10 mouse cellular contexts compared by ENCODE assay signal in the genomic region with DNA sequence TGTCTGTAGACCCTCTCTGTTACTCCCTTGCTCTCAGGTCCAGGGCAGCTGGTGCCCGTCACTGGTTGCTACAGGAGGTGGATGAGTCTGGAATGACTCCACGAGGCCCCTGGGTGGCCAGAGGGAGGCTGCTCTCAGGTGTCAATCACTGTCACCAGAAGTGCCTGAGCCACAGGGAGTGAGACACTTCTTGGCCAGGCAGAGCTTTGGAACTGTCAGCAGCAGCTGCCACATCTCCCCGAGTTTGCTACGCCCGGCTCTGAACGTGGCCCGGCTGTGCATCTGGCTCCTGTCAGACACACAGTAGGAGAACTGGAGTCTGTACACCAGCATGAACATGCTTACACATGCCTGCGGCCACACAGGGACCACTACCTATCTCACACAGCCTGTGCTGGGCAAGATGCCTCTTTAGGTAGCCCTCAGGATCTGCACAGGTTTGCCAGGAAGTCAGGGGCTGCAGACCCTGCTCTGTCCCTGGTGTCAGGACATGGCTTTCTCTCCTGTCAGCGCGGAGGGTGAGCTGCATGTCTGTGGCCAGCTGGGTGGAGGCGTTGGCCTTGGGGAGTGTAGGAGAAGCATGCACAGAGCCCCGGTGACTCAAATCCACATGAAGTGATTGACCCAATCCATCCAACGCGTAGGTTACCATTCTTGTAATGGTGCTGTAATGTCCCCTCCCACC. TPM values are rescaled to one million over a fixed set of nuclear protein-coding genes. Genes with fewer than 3 reads are reported as not detected.
DNase-seq lines count a peak whose midpoint lies in the region; ATAC-seq lines count a peak whose summit lies in the region.
"Had no signal": no experiment of that assay in that cellular context is flagged by ENCODE, and none has a peak within 500 bp of the region (broad histone marks: within the 10 kb centered on the region; RNA-seq: fewer than 3 reads in every experiment).

No protein-coding gene starts in this region.

- 67% methylated on average over 14 of the region's 14 CpGs for WGBS in embryonic facial prominence, embryonic 13.5 days
- WGBS in heart, embryonic 15.5 days, result 36% methylated on average over 14 of the region's 14 CpGs

- no peaks in the 10 kb centered on the region for H3K9me3 ChIP-seq in embryonic facial prominence, embryonic 13.5 days
- H3K9me3 ChIP-seq in heart, embryonic 15.5 days (replicated peaks), result no peaks in the 10 kb centered on the region
- H3K9me3 ChIP-seq: embryonic facial prominence, embryonic 12.5 days had no signal

- no peaks in the 10 kb centered on the region for H3K27me3 ChIP-seq in embryonic facial prominence, embryonic 13.5 days
- no peaks in the 10 kb centered on the region for H3K27me3 ChIP-seq in heart, embryonic 15.5 days
- H3K27me3 ChIP-seq: embryonic facial prominence, embryonic 12.5 days had no signal

- H3K9ac ChIP-seq in embryonic facial prominence, embryonic 13.5 days, result no peak overlapping the region
- H3K9ac ChIP-seq in heart, embryonic 15.5 days, result no peak overlapping the region
- H3K9ac ChIP-seq: embryonic facial prominence, embryonic 12.5 days had no signal

- no peak for ATAC-seq in embryonic facial prominence, embryonic 13.5 days (ENCODE audit: insufficient number of reproducible peaks, insufficient read depth, low FRiP score, low TSS enrichment, low read depth)
- peak; percentile 44 for ATAC-seq in heart, embryonic 15.5 days (replicated peaks; ENCODE audit: insufficient number of reproducible peaks, insufficient read depth, low FRiP score, low read depth)

- DNase-seq in kidney, postnatal 14 days, result peak; percentile 34
- no peak for DNase-seq in kidney, adult 9 months
- DNase-seq in lung, postnatal 4 days, result peak; percentile 46 to 83
- no peak for DNase-seq in frontal cortex, postnatal 14 days (ENCODE audit: low spot score in 2 of 2)
- no peak for DNase-seq in B cell, adult 2 months
- no peak for DNase-seq in layer of hippocampus, postnatal 36 days

- 0 out of 2 replicates have a peak overlapping the region, but pooled peaks have one; percentile 7 for H3K27ac ChIP-seq in embryonic facial prominence, embryonic 13.5 days
- H3K27ac ChIP-seq in heart, embryonic 15.5 days, result peak overlapping the region; percentile 45
- H3K27ac ChIP-seq: embryonic facial prominence, embryonic 12.5 days; macrophage had no signal

- peaks cover 9% of the 10 kb centered on the region for H3K4me1 ChIP-seq in embryonic facial prominence, embryonic 13.5 days
- H3K4me1 ChIP-seq in heart, embryonic 15.5 days (replicated peaks), result peaks cover 39% of the 10 kb centered on the region

- no peak overlapping the region for H3K4me2 ChIP-seq in embryonic facial prominence, embryonic 13.5 days
- no peak overlapping the region for H3K4me2 ChIP-seq in heart, embryonic 15.5 days
- H3K4me2 ChIP-seq: embryonic facial prominence, embryonic 12.5 days had no signal

- H3K4me3 ChIP-seq in embryonic facial prominence, embryonic 13.5 days, result no peak overlapping the region
- no peak overlapping the region for H3K4me3 ChIP-seq in heart, embryonic 15.5 days
- H3K4me3 ChIP-seq: embryonic facial prominence, embryonic 12.5 days had no signal

- H3K36me3 ChIP-seq in embryonic facial prominence, embryonic 13.5 days, result peaks cover 53% of the 10 kb centered on the region
- peaks cover 13% of the 10 kb centered on the region; the same call in 1 of the 2 replicates for H3K36me3 ChIP-seq in heart, embryonic 15.5 days

RNA-seq across cellular contexts. Expression of a gene that starts 18.4 kb away (rescaled TPM):
- polyA plus RNA-seq in embryonic facial prominence, embryonic 13.5 days (2015; fragmentation: Nextera tagmentation; extraction: Ambion mirVana), result 19.0 and 19.2 TPM in 2 replicates
- 12.1 and 16.5 TPM in 2 replicates for polyA plus RNA-seq in heart, embryonic 15.5 days (2015; fragmentation: Nextera tagmentation; extraction: Ambion mirVana)
- total RNA-seq in layer of hippocampus, postnatal 36 days (2021), result 10 to 100 TPM; 12.7 to 16.9 TPM

RNA-seq across cellular contexts. Expression of a gene that starts 29.9 kb away (rescaled TPM):
- polyA plus RNA-seq in embryonic facial prominence, embryonic 13.5 days (2015; fragmentation: Nextera tagmentation; extraction: Ambion mirVana), result 1.6 and 2.1 TPM in 2 replicates
- 0.10 TPM in 1 of 2 replicates, not detected in the other for polyA plus RNA-seq in heart, embryonic 15.5 days (2015; fragmentation: Nextera tagmentation; extraction: Ambion mirVana)
- total RNA-seq in layer of hippocampus, postnatal 36 days (2021), result under 1 TPM in 1 of 2 experiments, not detected in 1; 0.25 TPM
- polyA plus RNA-seq: macrophage had no signal

Comparison
In these comparisons a context has a peak if more than half of its experiments do, and no peak if none do; other contexts are left out.
1. DNase-seq: peak in kidney, postnatal 14 days (single experiment) and lung, postnatal 4 days (2 of 2); none in kidney, adult 9 months (single experiment), frontal cortex, postnatal 14 days (0 of 2), B cell, adult 2 months (0 of 2) and layer of hippocampus, postnatal 36 days (0 of 2).